Mouse (Mus musculus): Measurements from ENCODE around the gene Adamts4. TPM values are rescaled to one million over a fixed set of nuclear protein-coding genes. Genes with fewer than 3 reads are reported as not detected.
"Not testable (repeated sequence)": the region's sequence is repeated elsewhere in the genome, so short reads cannot be mapped to it uniquely, and the experiment has no call there.

Gene Adamts4
- polyA plus RNA-seq, 1 experiment from 2014 or later: 7.1 TPM

- WGBS: 76% methylated on average over 3 of the region's 3 CpGs
Observed at GRCm38 (mm10) chr1:171298226-171298625, 48.0 kb downstream of the Adamts4 start.

GRCm38 (mm10) chr1:171306157-171306556 lies 55.9 kb downstream of the Adamts4 start:
- H3K36me3 ChIP-seq (replicated peaks); H3K4me2 ChIP-seq; H3K4me3 ChIP-seq; H3K27me3 ChIP-seq (replicated peaks); H3K27ac ChIP-seq; ATAC-seq (replicated peaks); H3K9me3 ChIP-seq; H3K4me1 ChIP-seq; H3K9ac ChIP-seq: not testable (repeated sequence)
- WGBS: 74% methylated on average over 5 of the region's 5 CpGs

More at GRCm38 (mm10) chr1:171298226-171298625, 48.0 kb downstream of the Adamts4 start:
- H3K36me3 ChIP-seq (replicated peaks): no peaks in the 10 kb centered on the region
- no peak overlapping the region for H3K4me2 ChIP-seq
- peaks cover 14% of the 10 kb centered on the region for H3K27me3 ChIP-seq (replicated peaks)
- H3K4me3 ChIP-seq: no peak overlapping the region
- no peak overlapping the region for H3K9ac ChIP-seq
- H3K9me3 ChIP-seq: no peaks in the 10 kb centered on the region
- no peak overlapping the region for H3K27ac ChIP-seq
- H3K4me1 ChIP-seq: peaks cover 13% of the 10 kb centered on the region
- no peak for ATAC-seq (replicated peaks)

GRCm38 (mm10) chr1:171309321-171309720 lies 59.1 kb downstream of the Adamts4 start:
- Histone ChIP-seq H3K9ac (no peak overlapping the region), H3K27ac (no peak overlapping the region), H3K27me3 (replicated peaks) (no peaks in the 10 kb centered on the region), H3K4me3 (no peak overlapping the region), H3K36me3 (replicated peaks) (no peaks in the 10 kb centered on the region), H3K4me1 (no peaks in the 10 kb centered on the region), H3K9me3 (no peaks in the 10 kb centered on the region), H3K4me2 (no peak overlapping the region)
- ATAC-seq (replicated peaks): no peak
- 69% methylated on average over 2 of the region's 2 CpGs for WGBS

Other genes with a start within 250 kb of the Adamts4 start
- 0.53 and 0.54 TPM in 2 replicates for gene Fcgr4, start 231.5 kb upstream of the Adamts4 start, polyA plus RNA-seq (2015; fragmentation: Nextera tagmentation; extraction: Ambion mirVana)
- 10.7 and 11.7 TPM in 2 replicates for gene Fcgr3, start 185.5 kb upstream of the Adamts4 start, polyA plus RNA-seq (2015; fragmentation: Nextera tagmentation; extraction: Ambion mirVana)
- gene Cfap126, start 136.5 kb upstream of the Adamts4 start, polyA plus RNA-seq (2015; fragmentation: Nextera tagmentation; extraction: Ambion mirVana): 6.5 and 9.0 TPM in 2 replicates
- gene Sdhc, start 99.8 kb upstream of the Adamts4 start, polyA plus RNA-seq (2015; fragmentation: Nextera tagmentation; extraction: Ambion mirVana): 286 and 289 TPM in 2 replicates
- 0.24 and 0.37 TPM in 2 replicates for gene Mpz, start 99.7 kb upstream of the Adamts4 start, polyA plus RNA-seq (2015; fragmentation: Nextera tagmentation; extraction: Ambion mirVana)
- 17.9 and 19.4 TPM in 2 replicates for gene Pcp4l1, start 54.2 kb upstream of the Adamts4 start, polyA plus RNA-seq (2015; fragmentation: Nextera tagmentation; extraction: Ambion mirVana)
- 0.23 and 0.34 TPM in 2 replicates for gene Nr1i3, start 36.5 kb upstream of the Adamts4 start, polyA plus RNA-seq (2015; fragmentation: Nextera tagmentation; extraction: Ambion mirVana)
- 48.1 and 56.5 TPM in 2 replicates for gene Tomm40l, start 27.9 kb upstream of the Adamts4 start, polyA plus RNA-seq (2015; fragmentation: Nextera tagmentation; extraction: Ambion mirVana)
- gene Apoa2, start 25.4 kb upstream of the Adamts4 start, polyA plus RNA-seq (2015; fragmentation: Nextera tagmentation; extraction: Ambion mirVana): 3.4 and 11.6 TPM in 2 replicates
- 27.3 and 33.2 TPM in 2 replicates for gene Fcer1g, start 16.1 kb upstream of the Adamts4 start, polyA plus RNA-seq (2015; fragmentation: Nextera tagmentation; extraction: Ambion mirVana)
- gene Ndufs2, start 967 bp downstream of the Adamts4 start, polyA plus RNA-seq (2015; fragmentation: Nextera tagmentation; extraction: Ambion mirVana): 229 and 238 TPM in 2 replicates
- 112 and 116 TPM in 2 replicates for gene B4galt3, start 19.9 kb downstream of the Adamts4 start, polyA plus RNA-seq (2015; fragmentation: Nextera tagmentation; extraction: Ambion mirVana)
- gene Ppox, start 30.8 kb downstream of the Adamts4 start, polyA plus RNA-seq (2015; fragmentation: Nextera tagmentation; extraction: Ambion mirVana): 48.7 and 56.2 TPM in 2 replicates
- 119 and 122 TPM in 2 replicates for gene Usp21, start 37.6 kb downstream of the Adamts4 start, polyA plus RNA-seq (2015; fragmentation: Nextera tagmentation; extraction: Ambion mirVana)
- 99.7 and 102 TPM in 2 replicates for gene Ufc1, start 44.6 kb downstream of the Adamts4 start, polyA plus RNA-seq (2015; fragmentation: Nextera tagmentation; extraction: Ambion mirVana)
- 52.9 and 53.5 TPM in 2 replicates for gene Dedd, start 78.7 kb downstream of the Adamts4 start, polyA plus RNA-seq (2015; fragmentation: Nextera tagmentation; extraction: Ambion mirVana)
- gene Nit1, start 95.2 kb downstream of the Adamts4 start, polyA plus RNA-seq (2015; fragmentation: Nextera tagmentation; extraction: Ambion mirVana): 52.2 and 54.2 TPM in 2 replicates
- gene Pfdn2, start 95.2 kb downstream of the Adamts4 start, polyA plus RNA-seq (2015; fragmentation: Nextera tagmentation; extraction: Ambion mirVana): 146 and 150 TPM in 2 replicates
- gene Klhdc9, start 110.4 kb downstream of the Adamts4 start, polyA plus RNA-seq (2015; fragmentation: Nextera tagmentation; extraction: Ambion mirVana): 3.3 and 4.5 TPM in 2 replicates
- gene Nectin4, start 119.7 kb downstream of the Adamts4 start, polyA plus RNA-seq (2015; fragmentation: Nextera tagmentation; extraction: Ambion mirVana): 3.1 and 3.6 TPM in 2 replicates
- 0.66 and 0.87 TPM in 2 replicates for gene Arhgap30, start 138.5 kb downstream of the Adamts4 start, polyA plus RNA-seq (2015; fragmentation: Nextera tagmentation; extraction: Ambion mirVana)
- 205 and 216 TPM in 2 replicates for gene Usf1, start 160.9 kb downstream of the Adamts4 start, polyA plus RNA-seq (2015; fragmentation: Nextera tagmentation; extraction: Ambion mirVana)
- gene Tstd1, start 168.5 kb downstream of the Adamts4 start, polyA plus RNA-seq (2015; fragmentation: Nextera tagmentation; extraction: Ambion mirVana): 8.4 and 8.8 TPM in 2 replicates
- gene F11r, start 187.1 kb downstream of the Adamts4 start, polyA plus RNA-seq (2015; fragmentation: Nextera tagmentation; extraction: Ambion mirVana): 9.4 and 11.8 TPM in 2 replicates